Mouse (Mus musculus): ENCODE results near the gene Fbxl17.

DNA sequence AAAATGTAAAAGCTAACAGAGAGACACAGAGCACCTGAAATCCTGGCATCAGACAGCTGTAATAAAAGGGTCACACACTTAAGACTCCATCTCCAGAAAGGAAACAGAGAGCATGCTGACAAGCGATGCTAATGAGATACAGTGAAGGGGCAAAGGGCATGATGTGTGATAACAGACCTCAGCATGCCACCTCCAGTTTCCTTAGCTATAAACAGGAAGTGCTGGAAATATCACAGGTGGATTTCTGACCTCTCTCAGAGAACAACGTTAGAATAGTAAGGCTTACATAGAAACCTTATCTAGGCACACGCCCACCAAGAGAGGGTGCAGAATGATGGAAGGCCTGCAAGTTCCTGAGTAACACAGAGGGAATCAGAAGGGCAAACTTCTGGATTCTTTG lies 88.3 kb downstream of the Fbxl17 start:
- TF ChIP-seq CTCF (IDR thresholded peaks at IDR 0.05; ENCODE audit: low read depth) (no peak), EP300 (IDR thresholded peaks at IDR 0.05; ENCODE audit: low read depth) (no peak)
